Mouse (Mus musculus) large intestine, adult 2 months (tissue): ENCODE measurements around the gene Nxpe5. TPM values are rescaled to one million over a fixed set of nuclear protein-coding genes. Genes with fewer than 3 reads are reported as not detected.
"Not testable (repeated sequence)": the region's sequence is repeated elsewhere in the genome, so short reads cannot be mapped to it uniquely, and the experiment has no call there.

ENCODE experiments used
- DNase-seq: peaks from one replicate; pipeline ENCODE4 v3.0.0-alpha.2; 2012; ENCODE audit warnings: low read depth, low spot score
- WGBS: fragments of 180-500 bp; shearing (Covaris S2); methylation state at CpG from one replicate; pipeline ENCODE4 v1.1.7; 2018; 5-methylcytosine and 5-hydroxymethylcytosine counted together
- polyA plus RNA-seq: library from polyadenylated mRNA; depleted of rRNA; stranded (reverse); fragments of >200 nt; gene quantifications from 2 replicates; pipeline ENCODE4 v1.2.3, GENCODE M21; 2012; rRNA removed

Gene Nxpe5
- 1.1 and 2.3 TPM in 2 replicates for polyA plus RNA-seq

- no peak for DNase-seq
- 68% methylated on average over 2 of the region's 2 CpGs for WGBS
These were observed at the start of gene Nxpe5 for GRCm38 (mm10) chr5:138225700-138226099. Nxpe5 (plus strand) TSS chr5:138225898.

- WGBS, result under 1% methylated on average over 31 of the region's 31 CpGs
- peak; percentile 64 for DNase-seq
These were observed 38.6 kb upstream of the Nxpe5 start, which contains the start of the genes Taf6 and Cnpy4 for GRCm38 (mm10) chr5:138186950-138187638. Taf6 (minus strand) TSS chr5:138187451. Cnpy4 (plus strand) TSS chr5:138187485.

GRCm38 (mm10) chr5:138187661-138188306 lies 37.9 kb upstream of the Nxpe5 start:
- WGBS, result under 1% methylated on average over 10 of the region's 10 CpGs
- peak; percentile 58 for DNase-seq

GRCm38 (mm10) chr5:138193771-138194727 lies 31.6 kb upstream of the Nxpe5 start, which contains the start of gene Mblac1:
Mblac1 (plus strand) TSS chr5:138194314.
- DNase-seq, result peak; percentile 60
- WGBS, result 3% methylated on average over 54 of the region's 54 CpGs

- DNase-seq, result no peak
- 8% methylated on average over 29 of the region's 29 CpGs for WGBS
These were observed 30.8 kb upstream of the Nxpe5 start for GRCm38 (mm10) chr5:138194755-138195345.

- DNase-seq, result no peak
- WGBS, result 79% methylated on average over 7 of the region's 7 CpGs
These were observed 30.2 kb upstream of the Nxpe5 start for GRCm38 (mm10) chr5:138195463-138195862.

- DNase-seq, result no peak
- WGBS, result 15% methylated on average over 1 of the region's 1 CpGs
These were observed 26.1 kb upstream of the Nxpe5 start for GRCm38 (mm10) chr5:138199576-138199975.

GRCm38 (mm10) chr5:138202086-138202485 lies 23.6 kb upstream of the Nxpe5 start:
- 93% methylated on average over 3 of the region's 3 CpGs for WGBS

GRCm38 (mm10) chr5:138207253-138207652 lies 18.4 kb upstream of the Nxpe5 start:
- DNase-seq, result no peak
- 40% methylated on average over 1 of the region's 1 CpGs for WGBS

More at GRCm38 (mm10) chr5:138202086-138202485, 23.6 kb upstream of the Nxpe5 start:
- DNase-seq, result no peak

GRCm38 (mm10) chr5:138207873-138208272 lies 17.8 kb upstream of the Nxpe5 start:
- WGBS, result 77% methylated on average over 4 of the region's 4 CpGs
- DNase-seq, result no peak

- DNase-seq, result not testable (repeated sequence)
- 95% methylated on average over 13 of the region's 13 CpGs for WGBS
These were observed 9.1 kb upstream of the Nxpe5 start for GRCm38 (mm10) chr5:138216632-138217031.

- no peak for DNase-seq
- WGBS, result 9% methylated on average over 2 of the region's 2 CpGs
These were observed 5.8 kb upstream of the Nxpe5 start for GRCm38 (mm10) chr5:138219864-138220263.

GRCm38 (mm10) chr5:138222111-138222510 lies 3.6 kb upstream of the Nxpe5 start:
- 13% methylated on average over 4 of the region's 4 CpGs for WGBS
- DNase-seq, result peak; percentile 37

- WGBS, result 57% methylated on average over 3 of the region's 3 CpGs
- no peak for DNase-seq
These were observed 2.4 kb upstream of the Nxpe5 start for GRCm38 (mm10) chr5:138223287-138223686.

GRCm38 (mm10) chr5:138226491-138226890 lies 793 bp downstream of the Nxpe5 start:
- DNase-seq, result no peak
- 62% methylated on average over 4 of the region's 4 CpGs for WGBS

- 47% methylated on average over 2 of the region's 2 CpGs for WGBS
- no peak for DNase-seq
These were observed 1.7 kb downstream of the Nxpe5 start for GRCm38 (mm10) chr5:138227367-138227766.

GRCm38 (mm10) chr5:138228026-138228425 lies 2.3 kb downstream of the Nxpe5 start:
- WGBS, result 63% methylated on average over 3 of the region's 3 CpGs
- DNase-seq, result no peak

GRCm38 (mm10) chr5:138229511-138229910 lies 3.8 kb downstream of the Nxpe5 start:
- DNase-seq, result no peak
- WGBS, result 83% methylated on average over 3 of the region's 3 CpGs

- WGBS, result 70% methylated on average over 2 of the region's 2 CpGs
- DNase-seq, result no peak
These were observed 8.1 kb downstream of the Nxpe5 start for GRCm38 (mm10) chr5:138233778-138234177.
